Mouse (Mus musculus) heart, adult 2 months (tissue): ENCODE measurements around the gene Dbp.

Experiments used
- CTCF ChIP-seq: fragments of 200-600 bp; IDR thresholded peaks from 2 replicates; pipeline ENCODE4 v1.8.1; 2022; ENCODE audit warnings: antibody characterized with exemption, mild to moderate bottlenecking, moderate library complexity
- EP300 ChIP-seq: fragments of 200-500 bp; IDR thresholded peaks from 2 replicates; pipeline ENCODE4 v1.6.1; 2011; ENCODE audit warnings: low read depth, low read length, control low read depth; ENCODE audit not compliant: insufficient read depth
- POLR2A ChIP-seq: fragments of 200-500 bp; IDR thresholded peaks from 2 replicates; pipeline ENCODE4 v1.6.1; 2011; ENCODE audit warnings: mild to moderate bottlenecking, low read depth, low read length, control low read depth; ENCODE audit not compliant: insufficient read depth

- TF ChIP-seq POLR2A (no peak), CTCF (peak; percentile 54), EP300 (no peak)
Observed at GRCm38 (mm10) chr7:45746518-45746917, 41.6 kb downstream of the Dbp start.
